Mouse (Mus musculus): ENCODE results near the gene Lmod3. TPM values are rescaled to one million over a fixed set of nuclear protein-coding genes. Genes with fewer than 3 reads are reported as not detected.

The Lmod3 gene
- 100 to 1,000 TPM; 113 to 139 TPM for total RNA-seq (2021)
- long read RNA-seq, experiment 1, transcript Lmod3-201 (3 exons, 2,215 nt) = major isoform, 125 of 157 reads
- long read RNA-seq, experiment 1, partial matches to known transcripts = 6 of 157 reads
- long read RNA-seq, experiment 1, other reads (novel, unspliced or antisense) = 26 of 157 reads
- long read RNA-seq, experiment 2, transcript Lmod3-201 (3 exons, 2,215 nt) = major isoform, 93 of 130 reads
- long read RNA-seq, experiment 2, partial matches to known transcripts = 5 of 130 reads
- long read RNA-seq, experiment 2, other reads (novel, unspliced or antisense) = 32 of 130 reads

DNA sequence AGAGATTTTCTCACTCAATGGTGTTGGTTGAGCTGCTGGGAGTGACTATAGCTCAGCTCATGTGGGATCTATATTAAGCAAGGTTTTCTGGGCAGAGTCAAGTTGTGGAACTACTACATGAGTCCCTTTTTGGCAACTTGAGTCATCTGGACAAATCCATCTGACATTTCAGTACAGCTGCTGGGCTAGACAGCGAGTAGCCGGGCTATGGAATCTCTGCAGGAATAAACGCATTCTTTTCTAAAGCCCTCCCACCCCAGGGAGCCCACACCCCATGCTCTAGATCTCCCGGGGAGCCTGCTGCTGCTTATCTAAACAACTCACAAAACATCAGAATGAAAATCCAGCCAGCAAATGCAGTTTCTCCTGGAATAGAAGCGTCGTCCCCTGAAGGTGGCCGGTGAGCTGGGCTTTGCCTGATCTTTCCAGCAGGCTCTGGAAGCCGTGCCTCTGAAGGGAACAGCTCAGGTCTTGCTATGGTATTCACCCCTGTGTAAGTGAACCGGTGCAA lies at the start of gene Lmod3:
Gene Lmod3, minus strand, starts transcription at position 49 of the 511 bp plus-strand sequence.
- peak; percentile 24 for DNase-seq

DNA sequence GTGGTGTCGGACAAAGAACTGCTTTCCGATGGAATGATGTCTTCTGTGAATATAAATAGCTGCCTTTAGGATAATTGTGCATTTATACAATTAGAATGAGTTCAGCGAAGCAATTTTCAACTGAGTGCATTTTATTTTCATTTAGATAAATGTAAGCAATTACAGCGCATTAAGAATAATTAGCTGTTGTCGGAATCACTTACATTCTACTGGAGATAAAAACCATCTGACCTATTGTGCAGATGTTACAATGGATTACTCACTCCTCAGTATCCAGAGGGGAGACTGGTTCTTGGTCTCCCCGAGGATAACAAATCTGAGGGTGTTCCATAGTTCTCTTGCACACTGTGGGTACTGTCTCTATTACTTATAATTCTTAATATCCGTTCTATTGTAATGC lies 49.7 kb upstream of the Lmod3 start:
- no peak for DNase-seq

DNA sequence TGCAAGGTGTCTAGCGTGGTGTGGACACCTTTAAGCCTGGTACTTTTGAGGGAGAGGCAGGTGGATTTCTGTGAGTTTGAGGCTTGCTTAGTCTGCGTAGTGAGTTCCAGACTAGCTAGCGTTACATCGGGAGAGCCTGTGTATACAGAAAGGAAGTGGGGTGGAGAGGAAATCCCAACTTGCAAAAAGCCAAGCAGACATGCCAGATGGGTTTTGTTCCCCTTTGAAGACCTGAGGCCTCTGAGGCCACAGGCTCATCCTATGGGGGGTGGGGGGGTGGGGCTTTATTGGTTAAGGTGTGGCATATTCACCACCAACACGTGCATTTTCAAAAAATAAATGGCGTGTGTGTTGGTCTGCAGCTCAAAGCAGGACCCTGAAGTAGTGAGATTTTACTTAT lies 48.1 kb upstream of the Lmod3 start:
- no peak for DNase-seq

DNA sequence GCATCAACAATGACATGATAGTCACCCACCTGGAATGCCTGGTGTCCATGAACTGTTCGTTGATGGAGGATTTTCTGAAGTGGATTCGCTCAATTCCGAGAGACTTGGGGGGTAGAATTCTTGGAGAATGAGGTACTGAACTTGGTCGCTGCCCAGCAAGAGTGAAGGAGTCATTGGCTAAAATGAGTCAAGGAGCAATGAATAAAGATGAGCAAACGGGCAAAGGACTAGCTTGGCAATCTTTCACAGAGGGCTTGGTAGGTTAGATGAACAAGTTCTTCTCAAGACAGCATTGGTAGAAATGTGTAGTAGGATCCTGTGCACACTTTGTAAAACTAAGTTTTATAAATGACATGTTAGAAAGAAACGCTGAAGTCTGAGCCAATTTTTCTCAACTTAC lies 47.6 kb upstream of the Lmod3 start:
- DNase-seq = no peak

DNA sequence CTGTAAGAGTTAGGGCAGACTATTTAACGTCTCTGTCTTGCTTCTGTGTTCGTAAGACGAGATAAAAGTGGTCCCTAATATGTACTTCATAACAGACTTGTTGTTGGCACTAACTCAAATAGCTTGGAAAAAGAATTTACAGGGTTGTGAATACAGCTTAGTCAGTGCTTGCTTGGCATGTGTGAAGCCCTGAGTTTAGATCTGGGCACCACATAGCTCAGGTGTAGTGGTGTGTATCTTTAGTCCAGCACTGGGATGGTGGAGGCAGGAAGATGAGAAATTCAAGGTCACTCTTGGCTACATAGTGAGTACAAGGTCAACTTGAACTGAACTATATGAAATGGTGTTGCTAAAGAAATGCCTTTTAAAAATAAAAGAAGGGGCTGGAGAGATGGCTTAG lies 44.6 kb upstream of the Lmod3 start:
- DNase-seq = no peak

DNA sequence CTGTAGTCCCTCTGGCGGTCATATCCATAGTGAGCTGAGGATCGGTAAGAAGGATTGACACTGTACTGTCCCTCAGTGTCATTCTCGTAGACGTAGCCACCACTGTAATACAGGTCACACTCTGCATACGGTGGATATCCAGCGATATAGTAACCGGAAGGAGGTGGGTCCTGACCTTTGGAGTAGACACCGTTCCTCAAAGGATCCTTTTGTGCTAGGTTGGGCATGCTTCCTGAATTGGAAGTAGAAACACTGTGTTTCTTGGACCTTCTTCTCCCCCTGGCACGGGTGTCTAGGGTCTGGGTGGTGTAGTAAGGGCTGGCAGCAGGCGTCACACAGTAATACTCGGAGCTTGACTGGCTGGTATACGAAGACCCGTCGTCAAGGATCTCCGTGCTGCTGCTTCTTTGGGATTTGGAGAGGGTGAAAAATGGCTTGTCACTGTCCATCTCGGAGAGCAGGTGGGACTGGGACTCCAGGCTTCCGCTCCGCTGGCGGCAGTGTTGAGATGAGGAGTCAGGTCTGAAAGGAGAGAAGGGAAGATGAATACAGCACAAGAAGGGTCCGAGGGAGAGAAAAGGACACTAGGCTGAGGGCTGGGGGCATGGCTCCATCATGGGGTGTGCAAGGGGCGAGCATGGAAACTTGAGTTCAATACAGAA lies 43.4 kb upstream of the Lmod3 start:
- DNase-seq = no peak

DNA sequence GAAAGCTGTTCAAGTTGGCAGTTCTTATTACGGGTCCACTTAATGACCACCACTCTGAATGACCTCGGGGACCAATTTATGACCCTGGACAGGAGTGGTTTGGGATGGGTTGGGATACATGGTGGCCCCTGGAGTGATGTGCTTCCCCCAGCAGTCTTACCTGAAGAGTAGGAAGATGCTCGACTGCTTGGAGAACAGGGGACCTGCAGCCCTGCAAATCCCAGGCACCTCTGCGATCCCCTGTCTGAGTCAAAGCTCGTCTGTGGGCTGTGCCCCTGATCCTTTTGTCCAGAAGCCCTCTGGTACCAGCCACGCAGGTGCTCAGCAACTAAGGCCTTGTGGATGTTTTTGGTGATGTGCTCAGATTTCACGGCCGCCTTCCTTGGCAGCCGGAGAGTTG lies 42.9 kb upstream of the Lmod3 start:
- DNase-seq = no peak

DNA sequence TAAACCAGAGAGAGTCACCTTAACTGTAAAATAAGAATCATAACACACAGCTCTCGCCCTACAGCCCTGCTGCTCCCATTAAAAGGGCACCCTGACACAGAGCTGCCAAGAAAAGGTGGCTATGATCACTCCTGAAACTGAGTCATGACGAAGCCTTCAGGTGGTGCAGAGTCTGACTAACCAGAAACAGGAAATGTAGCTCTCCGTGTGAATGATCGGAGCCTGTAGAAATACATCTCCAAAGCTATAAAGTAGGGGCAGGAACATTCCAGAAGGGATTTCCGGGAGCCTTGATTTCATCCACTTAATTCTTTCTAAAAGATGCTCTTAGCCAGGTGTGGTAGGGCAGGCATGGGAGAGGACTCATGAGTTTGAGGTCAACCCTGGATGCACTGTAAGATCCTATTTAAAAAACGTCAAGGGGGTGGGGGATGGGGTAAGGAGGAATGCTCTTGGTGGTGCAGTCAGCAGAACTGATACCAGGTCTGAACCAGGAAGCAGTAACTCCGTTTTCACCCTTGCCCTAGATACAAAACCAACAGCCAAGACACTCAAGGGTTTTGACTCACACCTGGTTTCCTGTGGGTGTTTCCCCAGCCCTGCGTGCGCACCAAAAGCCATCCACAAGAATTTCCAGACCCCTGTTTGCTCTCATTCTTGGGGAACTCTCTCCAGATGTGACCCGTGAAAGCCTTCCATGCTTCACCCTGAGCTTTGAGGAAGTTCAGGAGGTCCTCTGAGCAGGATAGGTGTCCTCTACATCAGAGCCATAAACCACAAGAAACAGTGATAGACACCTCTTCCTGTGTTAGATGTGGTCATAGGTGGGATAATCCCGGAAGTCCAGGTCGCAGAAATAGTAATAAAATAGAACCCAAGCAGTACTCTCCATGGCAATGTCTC lies 41.4 kb upstream of the Lmod3 start:
- DNase-seq = no peak

DNA sequence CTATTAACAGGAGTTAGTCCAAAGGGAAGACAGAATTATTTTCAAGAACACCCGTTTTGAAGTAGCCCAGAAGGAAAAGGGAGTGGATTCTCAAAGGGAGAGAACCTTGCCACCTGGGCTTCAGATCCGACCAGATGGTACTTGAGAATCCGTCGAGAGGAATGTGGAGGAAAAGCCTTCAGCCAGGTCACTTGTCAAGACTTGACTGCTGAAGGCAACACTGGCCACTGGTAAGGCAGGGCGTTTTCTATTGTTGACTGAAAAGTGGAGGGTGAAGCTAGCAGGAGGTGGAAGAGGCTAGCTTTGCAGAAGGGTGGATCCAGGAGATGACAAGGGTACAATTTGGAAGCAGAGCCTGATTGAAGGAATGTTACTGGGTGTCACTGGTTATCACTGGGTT lies 40.3 kb upstream of the Lmod3 start:
- DNase-seq = no peak

DNA sequence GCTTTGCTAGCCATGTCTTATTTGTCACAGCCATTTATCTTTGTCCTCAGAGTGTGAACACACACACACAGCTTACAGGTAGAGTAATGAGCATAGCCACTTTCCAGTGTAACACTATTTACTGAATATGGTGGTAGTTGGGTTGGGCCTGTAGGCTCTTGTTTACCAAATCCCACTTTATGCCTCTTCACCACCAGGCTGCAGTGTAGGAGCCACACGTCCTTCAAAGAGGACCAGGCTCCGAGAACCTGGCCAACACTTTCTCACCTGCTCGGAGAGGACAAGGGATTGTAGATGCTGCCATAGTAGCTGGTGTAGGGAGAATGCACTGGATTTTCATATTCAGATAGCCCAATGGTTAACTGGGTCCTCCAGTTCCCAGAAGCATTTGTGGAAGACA lies 39.5 kb upstream of the Lmod3 start:
- DNase-seq = no peak

DNA sequence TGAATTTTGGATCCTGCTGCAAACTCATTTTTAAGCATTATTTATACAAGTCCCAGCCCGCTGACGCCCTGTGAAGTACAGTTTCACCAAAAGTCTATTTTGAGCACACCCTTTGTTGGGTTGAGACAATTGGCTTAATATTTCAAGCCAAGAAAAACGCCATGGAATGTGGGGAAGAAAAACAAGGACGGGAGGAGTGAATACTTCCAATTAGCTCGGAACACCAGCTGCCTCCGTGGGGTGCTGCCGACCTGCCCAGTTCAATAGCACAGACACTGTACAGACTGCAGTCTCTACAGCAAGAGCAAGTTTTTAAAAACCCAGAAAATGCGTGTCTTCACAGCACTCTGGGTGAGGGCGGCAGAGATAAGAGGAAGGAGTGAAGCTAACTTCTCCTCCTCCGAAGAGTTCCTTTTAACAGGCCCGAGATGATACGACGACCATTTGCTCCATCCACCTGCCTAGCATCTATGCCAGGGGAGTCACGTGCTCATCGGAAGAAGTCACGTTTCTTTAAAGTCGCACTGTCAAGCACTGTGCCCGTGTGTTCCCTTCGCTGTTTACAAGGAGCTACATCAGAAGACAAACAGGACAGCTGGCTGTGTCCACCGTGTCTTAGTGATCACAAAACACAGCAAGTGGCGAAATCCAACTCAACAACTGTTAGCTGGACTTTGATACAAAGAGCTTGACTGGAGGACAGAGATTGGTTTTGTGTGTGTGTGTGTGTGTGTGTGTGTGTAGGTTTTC lies 38.8 kb upstream of the Lmod3 start:
- no peak for DNase-seq

DNA sequence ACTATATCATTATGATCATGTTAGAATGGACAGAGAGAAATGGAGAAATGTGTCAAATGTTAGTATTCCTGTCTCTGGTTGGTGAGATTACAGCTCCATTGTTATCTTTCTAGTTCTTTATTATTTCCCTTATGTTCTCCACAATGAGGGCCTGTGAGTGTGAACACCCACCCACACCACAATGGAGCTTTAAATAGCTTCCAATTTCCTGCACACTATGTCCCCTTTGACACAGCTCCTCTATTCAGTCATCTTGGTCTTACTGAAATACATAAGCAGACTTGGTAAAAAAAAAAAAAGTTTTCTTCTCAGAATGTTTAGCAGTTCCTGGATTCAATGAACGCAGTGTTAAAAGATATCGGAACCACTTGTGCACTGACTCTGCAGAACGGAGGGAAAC lies 38.1 kb upstream of the Lmod3 start:
- DNase-seq = no peak

DNA sequence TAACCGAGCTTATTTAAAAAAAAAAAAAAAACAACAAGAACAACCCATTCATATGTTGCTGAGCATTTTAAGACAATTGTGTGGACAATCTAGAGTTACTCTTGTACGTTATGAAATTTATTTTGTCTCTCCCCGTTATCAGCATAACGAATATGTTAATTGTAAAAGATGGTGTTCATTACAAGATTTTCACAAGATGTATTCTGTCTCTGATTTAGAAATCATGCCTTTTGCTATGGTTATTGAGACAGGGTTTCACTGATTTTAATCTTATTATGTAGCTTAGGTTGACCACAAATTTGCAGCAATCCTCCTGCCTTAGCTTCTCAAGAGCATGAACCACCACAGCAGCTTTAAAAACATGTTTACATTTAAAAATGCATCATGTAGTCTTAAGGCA lies 37.3 kb upstream of the Lmod3 start:
- DNase-seq = no peak

DNA sequence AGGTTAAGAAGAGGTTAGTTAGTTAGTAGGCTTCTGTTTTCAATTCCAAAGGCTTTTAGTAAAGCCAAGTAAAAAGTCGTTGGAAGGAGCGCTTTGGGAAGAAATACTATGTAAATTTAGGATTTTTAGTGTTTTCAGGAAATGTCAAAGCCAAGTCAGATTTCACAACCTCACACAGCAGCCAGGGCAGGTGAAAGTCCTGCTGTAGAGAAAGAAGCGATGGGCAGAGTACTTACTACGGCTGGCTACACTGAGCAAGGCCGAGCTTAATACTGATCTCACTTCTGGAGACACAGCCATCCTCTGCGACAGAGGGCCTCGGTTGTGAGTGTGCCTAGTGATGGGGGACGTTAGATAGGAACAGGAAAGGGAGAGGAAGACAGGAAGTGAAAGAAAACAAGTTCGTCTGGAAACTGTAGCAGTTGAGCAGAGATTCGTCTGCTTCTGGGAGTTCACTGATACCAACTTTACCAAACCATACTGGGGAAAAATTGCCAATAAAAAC lies 36.8 kb upstream of the Lmod3 start:
- no peak for DNase-seq

DNA sequence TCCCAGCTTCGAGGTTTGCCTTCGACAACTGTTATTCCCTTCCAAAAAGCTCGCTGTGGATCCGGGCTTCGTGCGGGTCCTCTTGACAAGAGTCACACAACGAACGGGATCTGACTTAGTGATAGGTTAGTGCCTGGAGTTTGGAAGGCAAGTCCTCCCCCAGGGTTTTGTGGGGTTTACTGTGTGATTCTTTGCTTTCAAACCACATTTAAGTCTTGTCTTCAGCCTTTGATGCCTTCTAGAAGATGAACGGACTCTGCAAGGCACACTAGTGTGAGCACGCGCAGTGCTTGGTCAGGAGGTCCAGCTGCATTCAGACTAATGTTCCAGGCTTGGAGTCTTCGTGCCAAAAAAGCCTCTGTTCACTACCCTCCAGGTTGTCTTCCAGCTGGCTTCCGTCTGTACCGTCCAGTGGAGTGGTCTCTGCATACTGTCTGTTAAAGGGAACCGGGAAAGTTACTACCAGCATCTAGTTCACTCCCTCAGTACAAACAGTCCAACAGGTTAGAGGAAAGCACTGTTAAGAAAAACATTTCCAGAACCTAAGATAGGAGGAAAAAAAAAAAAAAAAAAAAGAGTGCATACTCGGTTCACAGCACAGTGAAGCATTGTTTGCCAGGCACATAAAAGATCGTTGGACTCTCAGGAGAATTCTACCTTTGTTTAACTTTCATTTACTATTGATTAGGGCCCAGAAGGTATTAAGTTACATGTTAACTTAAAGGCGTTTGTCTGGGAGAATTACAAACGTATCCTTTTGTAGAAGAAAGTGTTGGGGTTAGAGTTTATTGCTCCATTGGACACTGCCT lies 35.7 kb upstream of the Lmod3 start:
- no peak for DNase-seq

DNA sequence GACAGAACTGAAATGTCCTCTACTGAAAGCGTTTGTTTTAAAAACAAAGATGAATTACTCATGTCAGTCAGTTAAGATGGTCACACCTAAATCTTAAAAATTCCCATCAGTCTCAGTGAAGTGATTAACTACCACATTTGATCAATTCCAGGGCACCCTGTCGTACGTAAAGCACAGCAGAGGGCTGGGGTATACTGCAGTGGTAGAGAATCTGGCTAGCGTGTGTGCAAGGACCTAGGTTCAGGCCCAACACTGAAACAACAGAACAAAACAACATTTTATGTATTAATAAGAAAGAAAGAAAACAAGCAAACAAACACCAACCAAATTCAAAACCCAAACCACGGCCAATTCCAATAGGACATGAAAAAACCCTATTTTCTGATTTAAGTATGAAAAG lies 33.8 kb upstream of the Lmod3 start:
- no peak for DNase-seq

DNA sequence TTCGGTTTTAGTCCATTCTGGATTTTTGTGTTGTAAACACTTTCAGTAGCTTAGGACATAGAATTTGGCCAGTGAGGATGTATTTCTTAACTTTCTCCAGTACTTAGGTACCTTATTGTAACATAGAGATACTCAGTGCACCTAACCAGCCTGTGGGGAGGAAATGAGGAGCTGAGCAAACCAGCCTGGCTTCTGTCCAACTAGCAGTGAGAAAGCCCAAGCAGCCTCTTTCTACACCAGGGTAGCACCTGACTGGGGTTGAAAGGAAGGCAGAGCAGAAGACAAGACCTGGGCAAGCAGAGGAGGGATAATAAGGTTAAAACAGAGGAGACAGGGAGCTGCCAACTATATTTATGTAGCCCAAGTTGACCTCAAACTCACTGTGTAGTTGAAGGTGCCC lies 31.1 kb upstream of the Lmod3 start:
- DNase-seq = no peak

DNA sequence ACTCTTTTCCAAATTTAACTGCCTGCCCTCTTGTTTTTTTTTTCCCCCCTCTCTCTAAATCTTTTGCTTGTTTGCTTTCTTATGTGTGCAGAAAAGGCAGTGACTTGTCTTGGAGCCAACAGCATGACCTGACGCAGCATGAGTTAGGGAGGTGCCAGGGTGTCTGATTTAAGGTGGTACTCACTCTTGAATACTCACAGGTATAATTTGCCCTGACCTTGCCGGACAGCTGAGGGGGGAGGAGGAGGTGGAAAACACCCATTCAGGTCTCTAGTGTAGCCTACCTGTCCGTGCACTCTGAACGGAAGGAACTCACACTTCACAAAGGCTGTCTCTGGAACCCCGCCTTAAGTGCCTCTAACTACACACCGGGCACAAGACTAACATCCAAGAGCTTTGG lies 26.3 kb upstream of the Lmod3 start:
- no peak for DNase-seq

DNA sequence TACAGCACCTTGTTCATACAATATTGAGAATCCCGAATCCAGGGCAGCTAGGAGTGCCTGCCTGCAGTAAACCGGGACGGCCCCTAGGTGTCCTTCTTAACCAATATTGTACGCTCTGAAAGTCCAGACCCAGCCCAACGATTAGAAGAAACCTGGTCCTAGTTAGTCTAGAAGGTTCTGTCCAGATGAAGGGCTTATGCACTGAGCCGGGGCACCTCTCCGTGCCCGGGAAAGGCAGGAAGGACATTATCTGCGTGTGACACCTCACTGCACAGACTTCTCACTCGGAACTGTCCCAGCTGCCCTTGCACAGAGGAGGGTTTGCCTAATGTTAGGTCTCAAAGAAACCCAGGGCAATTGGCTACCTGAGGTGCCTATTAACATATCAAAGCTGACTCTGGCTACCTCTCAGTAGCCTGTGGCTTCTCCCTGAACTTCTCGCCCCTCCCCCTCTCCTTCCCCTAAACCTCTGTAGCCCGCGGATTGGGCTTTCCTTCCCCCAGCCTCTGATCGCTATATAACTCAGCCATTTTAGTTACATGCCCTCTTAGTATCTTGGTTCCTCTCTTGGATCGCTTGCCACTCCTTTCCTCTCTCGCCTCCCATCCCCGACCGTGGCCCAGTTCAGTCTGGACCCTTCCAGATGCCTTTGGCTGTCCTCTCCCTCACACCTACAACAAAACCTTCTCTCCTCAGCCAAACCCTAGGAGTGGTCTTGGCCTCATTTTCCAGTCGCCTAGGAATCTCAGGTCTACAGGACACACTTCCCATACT lies 25.6 kb upstream of the Lmod3 start:
- peak; percentile 75 for DNase-seq

DNA sequence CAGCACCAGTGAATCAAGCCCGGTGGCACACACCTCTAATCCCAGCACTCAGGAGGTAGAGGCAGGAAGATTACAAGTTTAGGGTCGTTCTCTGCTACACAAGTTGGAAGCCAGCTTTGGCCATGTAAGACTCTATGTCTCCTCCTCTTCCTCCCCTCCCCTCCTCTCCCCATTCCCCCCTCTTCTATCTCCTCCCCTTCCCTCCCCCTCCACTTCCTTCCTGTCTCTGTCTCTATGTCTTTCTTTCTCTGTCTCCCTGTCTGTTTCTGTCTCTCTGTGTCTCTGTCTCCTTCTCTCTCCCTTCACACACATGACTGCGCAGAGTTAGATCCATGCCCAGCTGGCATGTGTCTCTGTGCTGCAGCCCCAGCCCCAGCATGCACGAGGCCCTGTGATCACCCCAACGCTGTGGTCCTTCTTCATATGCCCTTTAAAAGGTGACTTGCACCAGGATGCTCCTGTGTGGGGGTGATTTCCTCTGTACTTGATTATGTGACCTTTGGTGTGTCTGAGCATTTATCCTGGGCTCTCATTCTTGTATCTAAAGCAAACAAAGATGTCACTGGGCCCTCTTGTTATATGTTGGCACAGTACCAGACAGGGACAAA lies 24.4 kb upstream of the Lmod3 start:
- no peak for DNase-seq

All from gastrocnemius, postnatal 10 days (tissue).